Mouse (Mus musculus) adrenal gland (tissue): ENCODE results near the gene Olfr1314.

Source experiments
- intact Hi-C: fragments of 180-260 bp; cut with DNase I; formaldehyde crosslinking; loops from one replicate; pipeline ENCODE4 v1.15.1; 2025
- long read RNA-seq, 2 experiments: library from polyadenylated mRNA; unstranded; transcript quantifications; one replicate each; pipeline ENCODE4 v2.0.0; 2020; ENCODE audit warnings: borderline replicate concordance in 1 of 2; ENCODE audit not compliant: insufficient replicate concordance in 1 of 2

Gene Olfr1314
- long read RNA-seq, experiment 1, result 0 reads
- long read RNA-seq, experiment 2, result 0 reads

GRCm38 (mm10) chr2:112096681-112097080 lies at the start of gene Olfr1314:
TSS of gene Olfr1314 (minus strand) at chr2:112096781.
- intact Hi-C loops, result no loop called here

- intact Hi-C loops, result no loop called here
These were observed 43.4 kb upstream of the Olfr1314 start, which contains the start of gene Olfr1317 for GRCm38 (mm10) chr2:112140029-112140428. TSS of gene Olfr1317 (plus strand) at chr2:112140329.

- intact Hi-C loops, result no loop called here
These were observed 38.3 kb upstream of the Olfr1314 start, which contains the start of gene Olfr1316 for GRCm38 (mm10) chr2:112134877-112135276. TSS of gene Olfr1316 (minus strand) at chr2:112134977.

- intact Hi-C loops, result no loop called here
These were observed 18.8 kb upstream of the Olfr1314 start, which contains the start of gene Olfr1315-ps1 for GRCm38 (mm10) chr2:112115340-112115739. TSS of gene Olfr1315-ps1 (minus strand) at chr2:112115440.

- intact Hi-C loops, result no loop called here
These were observed 18.8 kb downstream of the Olfr1314 start, which contains the start of gene Olfr1313 for GRCm38 (mm10) chr2:112077743-112078142. TSS of gene Olfr1313 (minus strand) at chr2:112077843.

- intact Hi-C loops, result no loop called here
These were observed 46.4 kb downstream of the Olfr1314 start, which contains the start of gene Olfr1312 for GRCm38 (mm10) chr2:112050138-112050537. TSS of gene Olfr1312 (minus strand) at chr2:112050238.
